Mouse (Mus musculus) kidney, postnatal 4 days (tissue): ENCODE results near the gene Kat7.
A peak's percentile ranks its signal among the peaks of the same experiment; 100 is the strongest.

ENCODE experiments used
- DNase-seq, 2 experiments: peaks; one replicate each; pipeline ENCODE4 v3.0.0; 2021; ENCODE audit warnings: mixed read lengths in 2 of 2

Kat7 gene

DNA sequence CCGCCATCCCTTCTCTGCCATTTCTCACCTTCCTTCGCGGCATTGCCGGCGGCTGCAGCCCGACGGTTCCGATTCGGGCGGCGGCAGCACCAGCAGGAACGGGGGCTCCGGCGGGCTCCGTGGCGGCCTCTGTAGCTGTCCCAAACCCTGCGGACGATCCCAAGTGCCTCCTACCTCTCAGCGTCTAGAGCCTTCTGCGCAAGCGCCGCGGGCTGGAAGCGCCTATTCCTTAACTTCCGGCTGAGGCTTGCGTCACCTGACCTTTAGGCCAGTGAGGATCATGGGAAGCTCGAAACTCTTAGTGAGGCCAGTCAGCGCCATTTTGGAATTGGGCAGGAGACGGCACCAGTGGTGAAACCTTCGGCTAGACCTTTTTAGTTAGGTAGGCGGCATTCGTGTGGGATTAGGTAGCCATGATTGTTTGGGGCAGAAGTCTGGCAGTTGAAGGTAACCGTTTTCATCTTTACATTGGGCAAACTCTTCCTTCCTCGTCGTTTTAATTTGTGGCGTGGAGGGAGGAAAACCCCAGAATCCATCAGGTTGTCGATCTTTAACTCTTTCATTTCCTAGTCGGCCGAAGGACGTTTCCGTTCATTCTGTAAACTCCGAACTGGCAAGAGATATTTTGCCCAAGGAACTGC lies at the start of gene Kat7:
Kat7 (minus strand) TSS at position 240 of the 641 bp plus-strand sequence.
- DNase-seq, result peak; percentile 97 to 99

DNA sequence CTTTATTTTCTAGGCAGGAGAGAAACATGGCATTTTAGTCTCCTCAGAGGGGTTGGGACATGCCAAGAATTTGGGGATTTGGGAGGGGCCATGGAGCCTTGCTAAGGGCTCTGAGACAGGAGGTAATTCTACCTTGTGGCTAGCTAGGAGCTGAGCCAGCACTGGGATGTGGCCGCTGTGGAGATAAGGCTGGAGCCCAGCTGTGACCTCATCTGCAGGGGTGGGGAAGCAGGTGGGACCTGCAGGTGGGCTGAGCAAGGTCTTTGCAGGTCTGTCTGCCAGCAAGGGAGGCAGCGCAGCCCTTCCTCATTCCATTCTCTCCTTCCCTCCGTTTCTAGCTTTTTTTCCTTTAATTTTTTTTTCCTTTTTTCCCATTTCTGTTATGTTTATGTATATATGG lies 48.2 kb upstream of the Kat7 start:
- DNase-seq, result no peak

DNA sequence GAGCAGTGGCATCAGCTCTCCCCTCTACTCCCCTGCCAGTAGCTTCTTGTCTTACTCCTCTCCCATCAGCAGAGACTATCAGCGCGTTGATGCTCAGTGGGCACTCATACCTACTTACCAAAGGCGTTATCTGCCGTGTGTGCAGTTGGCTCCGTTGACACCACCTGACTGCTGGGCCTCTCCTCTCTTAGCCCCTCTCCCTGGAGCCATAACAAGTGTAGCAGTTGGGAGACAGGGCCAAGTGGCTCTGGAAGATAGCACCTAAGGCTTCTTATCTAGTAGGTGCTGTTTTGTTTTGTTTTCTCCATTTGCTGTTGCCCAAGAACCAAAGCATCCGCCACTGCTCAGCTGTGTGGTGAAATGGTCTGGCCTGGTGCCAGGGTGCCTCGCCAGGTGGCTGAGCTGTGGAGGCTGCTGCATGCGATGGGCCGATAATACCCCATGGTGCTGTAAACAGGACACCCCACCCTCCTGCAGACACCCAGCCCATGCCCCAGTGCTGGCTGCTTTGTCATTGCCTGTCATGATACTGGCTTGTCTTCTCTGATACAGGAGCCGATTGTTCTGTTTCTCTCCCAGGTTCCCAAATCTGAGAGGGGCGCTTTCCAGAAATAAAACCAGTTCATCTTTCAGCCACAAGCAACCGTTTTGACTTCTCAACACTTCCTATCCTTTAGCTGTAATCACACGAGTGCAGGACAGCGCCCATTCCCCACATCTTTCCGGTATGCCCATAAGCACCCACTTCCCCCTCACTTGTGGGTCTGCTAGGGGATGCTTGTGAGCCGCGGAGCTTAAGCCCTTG lies 46.6 kb upstream of the Kat7 start:
- DNase-seq, result peak; percentile 47 to 51

DNA sequence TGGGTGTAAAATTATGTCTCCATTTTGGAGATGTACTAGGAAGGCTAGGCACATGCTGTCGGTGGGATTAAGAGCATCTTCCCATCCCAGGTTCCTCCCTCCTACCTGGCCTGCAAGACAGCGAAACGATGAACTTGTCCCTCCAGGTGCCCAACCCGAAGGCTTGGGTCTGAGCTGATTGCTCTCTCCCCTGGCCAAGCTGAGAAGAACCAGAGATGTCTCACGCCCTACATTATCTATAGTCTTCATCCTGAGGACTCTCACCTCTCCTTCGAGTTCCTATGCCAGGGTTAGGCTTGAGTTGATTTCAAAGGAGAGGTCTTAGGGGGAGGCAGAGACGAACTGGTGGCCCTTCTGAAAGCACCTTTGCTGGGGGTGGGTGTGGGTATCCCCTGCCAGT lies 46.0 kb upstream of the Kat7 start:
- no peak for DNase-seq

DNA sequence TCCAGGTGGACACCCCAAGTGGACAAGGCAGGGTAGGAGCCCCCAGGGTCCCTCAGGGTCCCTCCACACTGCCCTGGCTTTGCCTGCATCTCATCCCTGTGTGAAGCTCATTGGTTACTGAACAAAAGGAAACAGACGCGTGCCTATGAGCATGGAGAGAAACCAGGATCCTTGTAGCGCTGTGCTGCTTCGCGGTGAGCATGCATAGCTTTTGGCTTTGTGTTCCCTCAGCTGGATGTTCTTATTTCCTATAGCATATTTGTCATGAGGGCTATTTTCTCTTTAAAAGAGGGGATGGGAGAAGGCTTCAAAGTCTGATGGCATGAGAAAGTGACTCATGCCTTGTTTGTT lies 45.6 kb upstream of the Kat7 start:
- no peak for DNase-seq

DNA sequence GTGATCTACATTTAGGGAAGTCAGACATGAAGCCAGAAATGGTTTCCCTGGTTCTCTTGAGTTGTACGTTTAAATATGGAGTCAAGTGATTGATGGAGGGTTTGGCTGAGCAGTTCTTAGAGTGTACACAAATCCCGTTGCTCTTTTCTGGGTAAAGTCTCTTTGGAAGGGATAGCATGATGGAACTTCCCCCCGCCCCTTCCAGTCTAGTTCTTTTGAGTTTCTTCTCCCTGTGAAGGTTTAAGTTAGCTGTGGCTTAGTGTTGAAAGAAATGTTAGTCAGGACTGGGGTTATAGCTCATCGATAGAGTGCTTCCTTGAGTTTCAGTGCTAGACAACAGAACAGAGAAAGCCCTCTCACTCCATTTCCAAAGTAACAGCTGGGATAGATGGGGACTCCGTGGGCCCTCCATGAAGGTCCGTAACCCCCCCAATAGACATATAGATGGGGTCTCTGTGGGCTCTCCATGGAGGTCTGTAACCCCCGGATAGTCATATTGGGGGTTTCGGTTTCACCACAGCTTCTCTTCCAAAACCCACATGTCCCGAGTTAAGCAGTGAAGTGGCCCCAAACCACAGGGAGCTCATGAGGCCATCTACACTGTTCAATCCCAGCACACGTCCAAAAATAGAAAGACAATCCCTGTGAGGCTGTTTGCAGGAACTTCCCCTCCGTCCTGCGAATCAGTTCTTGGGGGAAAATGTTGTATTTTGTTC lies 45.1 kb upstream of the Kat7 start:
- no peak for DNase-seq

DNA sequence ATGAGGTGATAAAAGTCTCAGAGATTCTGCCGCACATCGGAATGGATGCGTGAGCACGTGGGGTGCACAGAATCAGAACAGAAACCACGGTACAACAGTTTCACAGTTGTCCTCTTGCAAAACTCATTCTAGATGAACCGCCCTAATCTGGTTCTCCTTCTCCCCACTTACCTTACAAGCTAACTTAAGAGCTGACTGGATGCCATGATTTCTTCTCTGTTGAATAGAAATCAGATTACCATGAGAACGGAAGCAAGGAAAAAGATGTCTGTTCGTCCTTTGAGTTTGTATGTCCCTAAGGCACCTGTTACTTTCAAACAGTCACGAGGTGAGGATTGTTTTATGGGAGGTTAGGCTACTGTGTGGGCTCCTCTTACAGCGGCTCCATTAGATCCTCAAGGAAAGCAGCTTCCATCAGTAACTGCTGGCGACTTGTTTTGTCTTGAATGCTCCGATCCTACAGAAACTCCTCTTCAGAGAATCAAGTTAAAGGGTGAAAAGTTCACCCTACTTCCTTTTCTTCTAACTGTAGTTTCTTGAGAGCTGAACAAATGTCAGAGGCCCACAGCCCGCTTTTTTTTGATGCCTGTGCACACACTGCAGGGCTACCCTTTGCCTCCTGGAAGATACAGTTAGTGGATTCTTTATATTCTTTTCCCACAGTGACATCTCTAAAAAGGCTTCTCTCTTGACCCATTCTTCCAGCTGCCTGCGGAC lies 44.3 kb upstream of the Kat7 start:
- no peak for DNase-seq

DNA sequence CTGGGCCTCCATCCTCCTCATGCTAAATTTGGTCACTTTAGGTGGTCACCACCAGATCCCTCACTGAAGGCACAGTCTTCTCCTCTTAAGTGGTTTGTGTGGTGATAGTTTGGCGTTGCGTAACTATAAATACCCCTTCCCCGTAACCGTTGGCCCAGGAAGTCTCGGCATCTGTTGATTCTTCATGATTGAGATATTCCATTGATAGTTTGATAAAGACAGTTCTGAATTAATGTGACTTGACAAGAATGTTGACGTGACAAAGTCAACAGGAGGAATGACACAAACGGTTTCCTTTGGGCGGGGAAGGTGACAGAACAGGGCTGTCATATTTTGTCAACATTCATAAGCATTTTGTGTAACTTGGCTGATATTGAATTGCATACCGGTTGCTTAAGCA lies 43.2 kb upstream of the Kat7 start:
- no peak for DNase-seq

DNA sequence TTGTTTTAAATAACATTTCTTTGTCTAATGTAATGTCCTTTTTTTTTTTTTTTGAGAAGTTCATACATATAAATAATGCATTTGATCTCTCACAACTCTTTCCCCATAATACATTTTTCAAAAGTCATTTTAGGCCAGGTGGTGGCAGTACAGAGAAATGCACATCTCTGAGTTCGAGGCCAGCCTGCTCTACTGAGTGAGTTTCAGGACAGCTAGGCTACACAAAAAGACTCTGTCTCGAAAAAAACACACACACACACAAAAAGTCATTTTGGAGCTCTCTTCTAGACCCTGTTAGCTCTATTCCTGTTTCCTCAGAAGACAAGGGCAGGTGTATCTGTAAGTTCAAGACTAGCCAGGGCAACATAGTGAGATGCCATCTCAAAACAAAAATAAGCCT lies 42.6 kb upstream of the Kat7 start:
- DNase-seq, result no peak

DNA sequence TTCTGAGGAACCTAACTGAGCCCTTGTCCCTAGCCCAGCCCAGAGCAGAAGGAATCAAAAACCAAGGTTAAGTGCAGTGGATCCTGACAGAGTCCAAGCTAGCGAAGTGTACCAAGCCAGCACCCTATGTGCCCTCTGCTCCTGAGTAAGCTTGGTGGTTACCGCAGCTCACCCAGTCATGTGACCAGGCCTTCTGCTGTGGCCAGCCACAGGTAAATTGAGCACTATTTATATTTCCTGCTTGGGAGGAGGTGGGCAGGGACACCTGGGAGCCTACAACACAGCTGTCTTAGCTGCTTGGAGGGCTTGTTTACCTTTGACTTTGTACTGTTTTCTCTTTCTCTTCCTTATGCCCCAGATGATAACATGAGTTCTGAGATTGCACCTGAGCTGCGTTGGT lies 40.9 kb upstream of the Kat7 start:
- DNase-seq, result peak in 1 of 2 experiments; percentile 31

DNA sequence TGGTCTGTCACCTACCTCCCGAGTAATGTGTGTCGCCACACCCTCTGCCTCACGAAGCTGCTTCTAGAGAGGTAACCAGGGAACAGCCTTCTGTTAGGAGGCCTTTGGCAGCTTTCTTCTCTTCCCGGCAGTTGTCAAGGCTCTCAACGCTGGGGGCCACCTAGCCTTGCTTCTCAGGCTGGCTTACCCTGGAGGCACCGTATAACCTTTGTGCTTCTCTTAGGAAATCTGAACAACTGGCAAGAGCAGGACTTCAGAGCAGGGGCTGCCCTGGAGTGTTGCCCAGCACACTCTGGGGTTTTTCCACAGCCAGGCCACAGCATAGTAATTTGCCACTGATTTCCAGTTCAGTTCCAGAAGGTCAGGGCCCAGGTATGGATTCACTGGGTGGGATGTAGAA lies 40.2 kb upstream of the Kat7 start:
- peak in 1 of 2 experiments; percentile 55 for DNase-seq

DNA sequence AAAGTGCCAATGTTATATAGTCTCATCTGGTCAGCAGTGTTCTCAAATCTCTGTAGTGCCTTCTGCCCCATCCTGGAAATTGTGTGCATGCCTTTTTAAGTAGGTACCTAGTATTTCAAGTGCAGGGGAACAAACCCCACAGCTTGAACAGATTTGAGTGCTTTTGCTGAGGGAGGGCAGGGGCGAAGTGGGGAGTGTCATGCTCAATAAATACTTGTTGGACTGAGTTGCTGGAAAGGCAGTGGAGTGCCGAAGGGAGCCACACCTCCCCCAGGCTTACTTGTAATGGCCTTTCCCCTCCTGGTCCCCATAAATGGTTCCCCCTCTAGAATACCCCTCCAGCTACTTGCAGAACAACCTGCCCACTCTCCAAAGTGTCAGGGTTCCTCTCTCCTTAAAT lies 34.1 kb upstream of the Kat7 start:
- no peak for DNase-seq

DNA sequence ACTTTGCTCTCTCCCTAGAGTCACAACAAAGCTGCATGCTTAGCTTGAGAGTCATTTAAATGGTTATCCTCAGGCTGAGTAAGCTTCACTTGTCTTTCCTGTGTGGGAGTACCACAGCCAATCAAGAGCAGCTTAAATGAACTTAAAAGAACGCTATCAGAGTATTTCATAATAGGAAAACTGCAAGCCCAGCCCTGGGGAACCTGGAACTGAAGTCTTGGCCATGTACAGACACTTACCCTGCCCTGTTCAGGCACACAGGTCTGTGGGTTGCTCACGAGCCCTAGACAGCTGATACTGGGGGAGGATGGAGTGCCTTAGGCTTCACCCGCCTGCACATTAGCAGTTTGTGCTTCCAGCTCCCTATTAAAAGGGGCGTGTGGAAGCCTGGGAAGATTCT lies 33.1 kb upstream of the Kat7 start:
- no peak for DNase-seq

DNA sequence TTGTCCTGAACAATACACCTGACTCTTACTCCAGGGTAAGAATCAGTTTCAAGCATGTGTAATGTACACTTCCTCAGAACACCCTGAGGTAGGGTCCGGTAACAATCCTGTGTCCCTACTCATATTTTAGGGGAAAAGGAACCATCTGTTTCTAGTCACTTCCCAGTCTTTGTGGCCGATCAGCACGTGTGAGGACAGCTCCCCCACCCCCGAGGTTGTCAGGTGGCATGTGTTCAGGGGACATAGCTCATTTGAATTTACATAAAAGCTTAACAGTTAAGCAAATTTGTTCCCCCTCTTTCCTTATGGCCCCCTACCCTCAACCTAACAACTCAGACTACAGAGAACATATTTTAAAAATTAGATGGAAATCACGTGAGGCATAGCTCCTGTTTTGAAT lies 30.6 kb upstream of the Kat7 start:
- DNase-seq, result no peak

DNA sequence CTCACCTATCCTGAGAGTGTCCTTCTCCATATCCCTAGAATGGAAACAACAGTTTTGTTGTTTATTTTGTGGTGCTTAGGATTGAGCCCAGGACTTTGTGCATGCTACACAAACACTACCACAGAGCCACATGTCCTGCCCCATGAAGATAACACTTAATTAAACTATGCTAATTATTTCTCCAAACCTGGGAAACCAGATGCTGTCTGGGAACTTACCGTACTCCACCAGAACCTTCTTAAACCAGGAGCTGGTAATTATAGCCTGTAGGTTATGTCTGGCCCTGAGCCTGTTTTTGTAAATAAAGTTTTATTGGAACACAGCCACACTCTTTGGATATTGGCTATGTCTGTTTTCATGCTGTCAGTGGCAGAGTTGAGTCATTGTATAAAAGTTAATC lies 30.2 kb upstream of the Kat7 start:
- DNase-seq, result no peak

DNA sequence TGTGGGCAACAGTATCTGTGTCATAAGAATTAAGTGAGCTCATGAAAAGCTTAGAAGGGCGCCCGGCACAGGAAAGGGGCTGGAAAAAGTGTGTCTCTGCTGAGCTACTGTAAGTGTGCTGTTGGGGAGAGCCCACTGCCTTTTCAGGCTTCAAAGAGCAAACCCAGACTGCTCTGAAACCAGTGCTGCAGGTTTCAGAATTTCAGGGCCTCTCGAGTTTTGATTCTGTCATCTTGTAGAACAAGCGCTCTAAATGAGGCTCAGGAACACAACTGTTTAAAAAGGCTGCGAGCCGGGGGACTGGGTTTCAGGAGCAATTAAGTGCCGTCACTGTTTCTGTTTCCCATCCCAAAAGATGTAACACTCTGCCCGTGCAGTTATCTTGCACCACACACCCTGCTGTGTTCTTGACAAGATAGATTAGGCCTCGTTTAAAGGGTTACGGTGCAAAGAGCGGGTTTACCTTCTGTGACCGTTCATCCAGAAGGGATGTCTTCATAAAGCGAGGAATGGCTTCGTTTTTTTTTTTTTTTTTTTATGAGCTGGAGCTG lies 29.5 kb upstream of the Kat7 start:
- no peak for DNase-seq

DNA sequence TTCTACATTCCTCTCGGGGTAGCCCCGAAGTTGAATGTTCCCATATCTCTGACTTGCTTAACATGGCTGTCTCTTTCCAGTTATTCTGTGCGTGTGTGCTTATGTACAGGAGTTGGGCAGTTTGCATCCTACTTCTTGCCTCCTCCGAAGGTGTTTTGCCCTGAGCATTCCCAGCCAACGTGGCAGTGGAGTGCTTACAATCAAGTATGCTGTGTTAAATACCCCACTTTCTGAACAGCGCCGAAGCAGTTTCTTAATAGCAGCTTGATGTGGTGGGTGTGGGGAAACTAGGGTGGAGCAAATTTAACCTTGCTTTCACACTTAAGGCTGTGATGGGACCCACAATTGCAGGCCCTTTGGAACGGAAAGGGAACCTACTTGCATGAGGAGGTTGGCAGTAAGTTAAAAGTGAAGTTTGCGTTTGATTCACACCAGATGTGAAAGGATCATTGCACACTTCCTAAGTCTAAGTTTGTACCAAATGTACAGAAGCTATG lies 27.8 kb upstream of the Kat7 start:
- DNase-seq, result peak in 1 of 2 experiments; percentile 14

DNA sequence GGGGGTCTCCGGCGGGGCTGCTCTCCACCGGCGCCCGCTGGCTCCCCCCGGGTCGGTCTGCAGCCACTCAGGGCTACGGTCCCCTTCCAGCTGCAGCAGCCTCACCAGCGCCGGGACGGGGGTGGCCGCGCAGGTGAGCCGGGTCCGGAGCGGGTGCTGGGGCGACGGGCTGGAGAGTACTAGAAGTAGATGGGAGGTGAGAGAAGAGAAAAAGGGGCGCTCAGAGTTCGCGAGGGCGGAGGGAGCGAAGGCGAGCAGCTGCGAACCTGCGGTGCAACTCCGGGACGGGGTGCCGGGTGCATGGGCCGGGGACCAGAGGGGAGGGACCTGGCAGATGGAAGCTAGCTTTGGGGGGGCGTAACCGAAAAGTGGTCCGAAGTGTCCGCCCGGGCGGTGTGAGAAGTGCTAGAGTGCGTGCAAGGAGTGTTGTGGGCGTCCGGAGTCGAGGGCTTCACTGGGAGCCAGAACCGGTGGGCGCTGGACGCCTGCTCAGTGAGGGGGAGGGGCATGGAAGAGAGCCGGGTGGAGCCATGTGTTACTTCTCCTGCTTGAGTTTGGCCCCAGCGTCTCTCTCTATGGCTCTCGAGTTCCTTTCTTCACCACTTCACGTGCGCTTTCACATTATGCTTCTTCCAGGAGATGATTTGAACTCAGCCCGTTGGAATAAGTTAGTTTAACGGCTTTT lies 27.2 kb upstream of the Kat7 start:
- peak; percentile 77 to 86 for DNase-seq

DNA sequence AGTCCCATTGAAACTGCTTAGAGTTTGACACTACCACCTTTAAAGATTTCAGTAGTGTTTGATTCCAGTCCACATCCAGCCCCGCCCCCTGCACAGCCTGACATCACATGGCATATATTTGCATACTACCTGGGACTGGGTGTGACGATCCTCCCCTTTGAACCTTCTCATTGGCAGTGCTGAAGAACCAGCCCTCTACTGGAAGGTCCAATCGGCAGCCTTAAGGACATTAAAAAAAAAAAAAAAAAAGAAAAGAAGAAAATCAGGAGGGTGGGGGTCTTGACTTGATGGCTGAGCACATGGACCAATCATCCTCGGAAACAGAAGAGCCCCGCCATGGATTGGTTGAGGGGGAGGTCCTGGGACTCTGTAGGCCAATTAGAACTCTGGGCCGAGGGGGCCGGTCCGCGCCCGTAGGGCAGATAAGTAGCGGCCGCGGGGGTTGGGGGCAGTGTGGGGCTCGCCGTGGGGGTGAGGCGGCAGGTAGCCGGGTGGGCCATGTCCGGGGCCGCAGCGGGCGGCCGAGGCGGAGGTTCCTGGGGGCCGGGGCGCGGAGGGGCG lies 26.6 kb upstream of the Kat7 start, which contains the start of gene Fam117a:
Fam117a (plus strand) TSS at position 451 of the 561 bp plus-strand sequence.
- DNase-seq, result peak; percentile 87 to 93

DNA sequence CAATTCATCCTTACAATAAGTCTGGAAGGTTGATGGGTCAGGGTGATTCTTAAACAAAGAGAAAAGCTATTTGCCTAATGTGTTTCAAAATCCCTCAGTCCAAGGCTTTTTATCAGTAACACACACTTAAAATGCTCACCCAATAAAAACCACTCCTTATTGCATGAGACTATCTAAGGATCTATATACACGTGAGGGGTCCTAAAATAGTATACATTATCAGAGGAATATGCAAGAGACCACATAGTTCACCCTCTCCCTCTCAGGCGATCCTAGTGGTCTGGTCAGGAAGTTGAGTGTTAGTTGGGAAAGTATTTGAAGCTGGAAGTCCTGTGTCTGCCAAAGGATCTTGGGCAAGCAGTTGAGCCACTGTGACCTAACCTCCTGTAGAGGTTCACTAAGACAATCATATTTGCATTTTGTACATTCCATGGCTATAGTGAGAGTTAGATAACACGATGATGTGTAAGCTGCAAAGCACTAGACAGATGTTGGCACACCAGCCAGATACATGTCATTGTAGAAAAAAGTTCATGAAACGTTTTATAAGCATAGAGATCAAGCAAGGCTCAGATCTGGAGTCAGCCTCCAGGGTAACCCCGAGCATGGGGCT lies 24.5 kb upstream of the Kat7 start:
- no peak for DNase-seq

DNA sequence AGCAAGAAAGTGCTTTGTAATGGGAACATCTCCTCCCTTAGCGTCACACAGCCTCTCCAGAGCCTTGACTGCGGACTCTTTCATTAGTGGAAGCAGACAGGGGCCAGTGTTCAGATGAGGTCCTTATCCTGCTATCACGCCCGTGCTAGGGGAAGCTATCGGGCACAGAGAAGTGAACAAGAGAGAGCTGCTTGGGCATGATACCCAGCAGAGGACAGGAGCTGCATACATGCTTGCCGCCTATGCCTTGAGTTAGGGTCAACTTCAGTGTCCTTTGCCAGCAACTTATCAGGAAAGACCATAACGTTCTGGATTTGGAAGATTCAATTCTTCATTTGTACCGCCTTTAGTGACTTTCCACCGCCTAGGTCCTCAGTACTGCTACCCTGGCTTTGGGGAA lies 23.8 kb upstream of the Kat7 start:
- DNase-seq, result no peak
